Mouse (Mus musculus) left cerebral cortex, adult 2 months (tissue): ENCODE results near the gene Gm12248. TPM values are rescaled to one million over a fixed set of nuclear protein-coding genes. Genes with fewer than 3 reads are reported as not detected.
"Not testable (repeated sequence)": the region's sequence is repeated elsewhere in the genome, so short reads cannot be mapped to it uniquely, and the experiment has no call there.

ENCODE experiments used
- DNase-seq, 2 experiments: peaks; one replicate each; pipeline ENCODE4 v3.0.0; 2021 to 2022; ENCODE audit warnings: low spot score in 2 of 2, mixed read lengths in 1 of 2; ENCODE audit errors: extremely low spot score in 1 of 2
- H3K27ac ChIP-seq: fragments of 200-600 bp; 2 replicates; pipeline ENCODE4 v1.8.1; 2022
- H3K4me3 ChIP-seq: fragments of 200-600 bp; 2 replicates; pipeline ENCODE4 v1.8.1; 2022
- CTCF ChIP-seq: fragments of 200-600 bp; IDR thresholded peaks from 2 replicates; pipeline ENCODE4 v1.8.1; 2022; ENCODE audit warnings: antibody characterized with exemption, mild to moderate bottlenecking, moderate library complexity
- intact Hi-C: fragments of 180-260 bp; cut with DNase I; formaldehyde crosslinking; loops from one replicate; pipeline ENCODE4 v1.15.1; 2025
- total RNA-seq, 2 experiments: library from RNA; stranded (reverse); gene quantifications; 2 replicates each; pipeline ENCODE4 v1.2.3; 2021

Gm12248 gene
- total RNA-seq, 2 experiments from 2014 or later = not detected

DNA sequence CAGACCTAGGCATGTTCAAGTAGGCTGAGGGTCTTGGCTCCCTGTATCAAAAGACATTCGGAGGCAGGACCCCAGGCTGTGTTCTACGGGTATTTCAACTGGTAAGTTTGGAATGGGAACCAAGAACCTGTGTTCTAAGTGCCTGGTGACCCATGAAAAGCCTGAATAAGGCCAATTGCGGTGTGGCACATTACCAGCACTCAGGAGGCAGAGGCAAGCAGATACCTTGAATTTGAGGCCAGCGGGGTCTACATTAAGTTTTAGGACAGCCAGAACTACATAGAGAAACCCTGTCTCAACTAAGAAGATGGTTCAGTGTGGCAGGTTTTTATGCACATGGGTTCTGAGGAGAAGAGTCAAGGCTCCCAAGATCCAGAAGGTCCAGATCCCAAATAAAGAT is 27.9 kb downstream of the Gm12248 start:
- TF ChIP-seq CTCF = no peak
- H3K4me3 ChIP-seq = no peak overlapping the region
- H3K27ac ChIP-seq = no peak overlapping the region
- intact Hi-C loops = no loop called here
- DNase-seq = no peak

GRCm38 (mm10) chr11:58062586-58062985 is 30.3 kb downstream of the Gm12248 start:
- H3K27ac ChIP-seq = no peak overlapping the region
- H3K4me3 ChIP-seq = no peak overlapping the region
- TF ChIP-seq CTCF = no peak
- no peak for DNase-seq
- intact Hi-C loops = no loop called here

DNA sequence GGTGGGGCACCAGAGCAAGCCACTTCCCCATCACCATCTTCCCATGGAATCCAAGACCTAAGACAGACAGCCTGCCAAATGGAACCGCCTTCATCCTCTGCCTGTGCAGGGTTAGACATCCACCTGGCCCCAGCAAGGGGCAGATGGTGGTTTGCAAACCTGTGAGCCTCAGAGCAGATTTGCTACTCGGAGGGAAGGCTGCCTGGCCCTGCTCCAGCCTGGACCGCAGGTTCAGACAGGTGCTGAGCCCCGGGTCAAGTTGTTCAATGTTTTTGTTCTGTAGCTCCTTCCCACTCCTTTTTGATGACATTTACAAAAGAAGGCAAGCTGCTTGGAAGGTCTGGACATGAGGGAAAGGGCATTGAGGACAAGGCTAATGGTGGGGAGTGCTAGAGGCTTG is 31.7 kb downstream of the Gm12248 start:
- intact Hi-C loops, H3K27ac ChIP-seq, DNase-seq, H3K4me3 ChIP-seq: not testable (repeated sequence)

DNA sequence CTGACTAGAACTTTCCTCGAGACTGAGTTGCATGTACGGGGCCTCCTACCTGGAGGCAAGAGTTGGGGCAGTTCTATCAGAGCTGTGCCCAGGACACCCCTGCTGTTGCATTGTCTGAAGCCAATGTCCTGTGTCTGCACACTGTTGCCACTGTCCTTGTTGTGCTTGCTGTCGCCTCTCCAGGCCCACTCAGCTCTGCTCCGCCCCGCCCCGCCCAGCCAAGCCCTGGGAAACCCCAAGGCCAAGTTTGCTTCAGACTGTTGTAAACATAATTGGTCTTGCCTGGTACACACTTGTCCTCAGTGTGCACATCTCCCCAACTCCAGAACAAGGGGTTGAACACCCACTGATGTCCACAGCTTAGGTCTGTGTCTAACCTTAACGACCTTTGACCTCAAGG is 33.2 kb downstream of the Gm12248 start:
- intact Hi-C loops, H3K27ac ChIP-seq, DNase-seq, H3K4me3 ChIP-seq: not testable (repeated sequence)

DNA sequence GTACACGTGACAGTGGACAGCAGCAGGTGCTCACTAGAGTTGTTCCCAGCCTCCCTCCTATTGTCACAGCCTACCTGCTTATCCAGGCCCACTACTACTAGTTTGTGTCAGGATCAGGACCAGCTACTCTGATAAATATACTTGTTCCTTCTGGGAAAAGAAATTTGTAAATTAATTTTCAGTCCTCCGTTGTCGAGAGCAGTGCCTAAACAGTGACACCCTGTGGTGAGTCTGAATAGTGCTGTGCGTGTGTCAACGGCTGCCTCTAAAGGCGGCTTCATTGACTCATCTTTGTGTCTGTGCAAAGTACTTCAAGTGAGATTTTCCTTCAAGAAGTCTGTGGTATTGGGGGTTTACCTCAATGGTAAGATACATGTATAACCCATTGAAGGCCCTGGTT is 35.5 kb downstream of the Gm12248 start:
- peak; percentile 92 for TF ChIP-seq CTCF
- no peak overlapping the region for H3K27ac ChIP-seq
- intact Hi-C loops = loop anchor here (1.0 to 2.0 kb wide), 2 partner anchors 49 to 106 kb away; partner anchors contain the start of gene Larp1
- DNase-seq = peak; percentile 63 to 66
- H3K4me3 ChIP-seq = no peak overlapping the region

DNA sequence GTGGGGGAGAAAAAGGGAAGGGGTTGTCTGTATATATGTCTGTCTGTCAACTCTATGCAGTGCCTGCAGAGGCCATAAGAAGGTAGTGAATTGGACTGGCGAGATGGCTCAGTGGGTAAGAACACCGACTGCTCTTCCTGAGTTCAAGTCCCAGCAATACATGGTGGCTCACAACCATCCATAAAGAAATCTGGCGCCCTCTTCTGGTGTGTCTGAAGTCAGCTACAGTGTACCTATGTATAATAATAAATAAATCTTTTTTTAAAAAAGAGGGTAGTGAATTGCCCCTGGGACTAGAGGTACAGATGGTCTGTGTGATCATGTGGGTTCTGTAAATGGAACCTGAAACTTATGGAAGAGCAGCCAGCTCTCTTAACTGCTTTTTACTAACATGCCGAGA is 46.5 kb downstream of the Gm12248 start:
- no peak overlapping the region for H3K4me3 ChIP-seq
- H3K27ac ChIP-seq = no peak overlapping the region; the same call in 1 of the 2 replicates
- peak; percentile 52 for TF ChIP-seq CTCF
- intact Hi-C loops = loop anchor here (5.0 kb wide), 1 partner anchor 34 kb away; no protein-coding TSS in a partner anchor
- no peak for DNase-seq

DNA sequence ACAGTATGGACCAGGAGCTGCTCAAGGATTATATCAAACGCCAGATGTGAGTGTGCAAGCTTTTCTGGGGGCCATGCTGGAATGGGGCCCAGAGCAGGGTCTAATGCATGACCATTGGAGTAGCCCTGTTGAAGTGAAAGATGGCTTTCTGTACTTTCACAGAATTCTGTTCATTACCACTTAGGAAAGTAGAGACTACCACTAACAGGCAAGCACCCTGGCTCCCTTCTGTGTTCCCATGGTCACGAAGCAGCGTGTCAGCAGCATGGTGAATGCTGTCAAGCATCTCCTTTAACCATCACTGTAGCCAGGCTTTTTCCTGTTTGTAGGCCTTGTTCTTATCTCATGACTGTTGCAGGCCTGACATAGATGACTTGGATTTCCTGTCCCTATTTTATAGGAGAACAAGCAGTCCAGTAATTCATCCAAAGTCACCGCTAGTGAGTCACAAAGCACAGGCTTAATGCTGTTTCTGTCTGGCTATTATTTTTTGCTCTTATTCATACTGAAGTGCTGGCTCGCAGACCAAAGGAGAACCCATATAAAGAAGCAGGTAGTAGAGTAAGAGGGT is 50.0 kb downstream of the Gm12248 start:
- intact Hi-C loops = no loop called here
- no peak for TF ChIP-seq CTCF
- Histone ChIP-seq H3K27ac (no peak overlapping the region), H3K4me3 (no peak overlapping the region)
- DNase-seq = no peak

DNA sequence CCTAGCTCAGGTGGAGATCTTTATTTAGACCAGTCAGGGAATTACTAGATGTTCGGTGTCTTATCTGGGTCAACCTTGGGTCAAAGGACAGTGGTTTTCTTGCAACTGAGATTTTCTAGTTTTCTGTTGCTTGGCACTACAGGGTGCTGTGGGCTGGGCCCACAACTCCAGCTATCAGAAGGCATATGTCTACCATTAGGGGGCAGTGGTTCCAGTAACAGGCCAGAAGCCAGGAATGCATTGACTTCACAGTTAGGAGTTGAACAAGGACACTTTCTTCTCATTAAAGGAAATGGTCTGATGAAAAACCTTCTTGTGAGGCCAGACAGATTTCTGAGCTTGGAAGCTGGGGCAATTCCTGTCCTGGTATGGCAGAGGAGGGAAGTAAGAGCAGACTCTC is 53.9 kb downstream of the Gm12248 start:
- DNase-seq = no peak
- H3K27ac ChIP-seq = no peak overlapping the region
- H3K4me3 ChIP-seq = no peak overlapping the region
- peak; percentile 58 for TF ChIP-seq CTCF
- intact Hi-C loops = no loop called here

DNA sequence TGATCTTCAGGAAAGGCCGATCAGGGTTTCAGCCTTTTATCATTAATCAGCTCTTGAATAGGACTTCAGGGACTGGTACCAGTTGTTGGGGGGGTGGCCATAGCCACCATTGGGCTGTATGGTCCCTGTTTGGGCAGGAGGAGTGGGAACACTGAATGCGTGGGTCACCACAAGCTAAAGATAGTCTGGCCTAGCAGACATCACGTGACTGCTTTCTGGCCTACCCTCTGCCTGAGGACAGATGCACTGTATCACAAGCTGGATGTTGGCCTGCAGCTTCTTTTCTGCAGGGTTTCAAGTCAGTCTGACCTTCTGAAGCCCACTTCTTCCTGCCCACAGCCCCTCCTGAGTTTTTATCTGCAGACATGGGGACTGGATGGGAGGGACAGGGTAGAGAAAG is 59.3 kb downstream of the Gm12248 start:
- no peak for TF ChIP-seq CTCF
- H3K27ac ChIP-seq = no peak overlapping the region
- no peak for DNase-seq
- intact Hi-C loops = no loop called here
- no peak overlapping the region for H3K4me3 ChIP-seq

GRCm38 (mm10) chr11:58031176-58031575 is 61.8 kb downstream of the Gm12248 start:
- intact Hi-C loops = no loop called here
- no peak for DNase-seq
- no peak overlapping the region for H3K27ac ChIP-seq
- H3K4me3 ChIP-seq = no peak overlapping the region
- TF ChIP-seq CTCF = no peak

GRCm38 (mm10) chr11:58029869-58030268 is 63.1 kb downstream of the Gm12248 start:
- TF ChIP-seq CTCF = no peak
- Histone ChIP-seq H3K4me3 (no peak overlapping the region), H3K27ac (no peak overlapping the region)
- intact Hi-C loops = no loop called here
- no peak for DNase-seq

DNA sequence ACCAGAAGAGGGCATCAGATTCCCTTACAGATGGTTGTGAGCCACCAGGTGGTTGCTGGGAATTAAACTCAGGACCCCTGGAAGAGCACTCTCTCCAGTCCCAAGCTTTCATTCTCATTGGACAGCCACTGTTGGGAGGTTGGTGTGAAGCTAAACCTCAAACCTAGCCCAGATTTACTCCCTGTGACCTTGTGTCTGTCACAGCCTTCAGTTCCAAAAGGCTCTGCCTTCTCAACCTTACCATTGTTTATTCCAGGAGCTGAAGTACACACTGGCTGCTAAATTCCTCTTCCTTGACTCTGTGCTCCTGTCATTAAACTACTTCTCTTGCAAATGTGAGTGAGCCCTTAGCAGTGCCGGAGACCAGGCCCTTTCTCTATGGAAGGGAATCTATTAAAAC is 64.0 kb downstream of the Gm12248 start:
- DNase-seq = no peak
- Histone ChIP-seq H3K27ac (no peak overlapping the region), H3K4me3 (no peak overlapping the region)
- intact Hi-C loops = no loop called here
- no peak for TF ChIP-seq CTCF

- intact Hi-C loops = no loop called here
- no peak for DNase-seq
- Histone ChIP-seq H3K4me3 (no peak overlapping the region), H3K27ac (no peak overlapping the region)
- no peak for TF ChIP-seq CTCF
Measured at GRCm38 (mm10) chr11:58026860-58027259, 66.1 kb downstream of the Gm12248 start.
